Mouse (Mus musculus) C2C12 (cell line): ENCODE data around the gene Nkpd1. TPM values are rescaled to one million over a fixed set of nuclear protein-coding genes. Genes with fewer than 3 reads are reported as not detected.
A peak's percentile ranks its signal among the peaks of the same experiment; 100 is the strongest.

Experiments
- H3K27me3 ChIP-seq: one replicate; pipeline ENCODE4 v1.6.1; 2011; ENCODE audit not compliant: control insufficient read depth, insufficient read depth, insufficient read length
- H3K36me3 ChIP-seq: one replicate; pipeline ENCODE4 v1.6.1; 2011; ENCODE audit not compliant: control insufficient read depth, insufficient read depth
- H3K4me3 ChIP-seq: one replicate; pipeline ENCODE4 v1.5.1; 2011; ENCODE audit warnings: mild to moderate bottlenecking, control low read depth; ENCODE audit not compliant: poor library complexity, insufficient read depth, severe bottlenecking
- H3K79me2 ChIP-seq: one replicate; pipeline ENCODE4 v1.6.1; 2011; ENCODE audit not compliant: control insufficient read depth, insufficient read depth
- H3K79me3 ChIP-seq: one replicate; pipeline ENCODE4 v1.6.1; 2011; ENCODE audit warnings: low read depth, control low read depth
- H3ac ChIP-seq: one replicate; pipeline ENCODE3; 2011; ENCODE audit warnings: low read depth; ENCODE audit not compliant: control insufficient read depth, insufficient read length
- CEBPB ChIP-seq: IDR thresholded peaks from one replicate; pipeline ENCODE4 v1.6.1; 2011; ENCODE audit warnings: low read depth, mild to moderate bottlenecking, control low read depth, moderate library complexity
- CTCF ChIP-seq: IDR thresholded peaks from one replicate; pipeline ENCODE4 v1.5.1; 2011; ENCODE audit not compliant: control insufficient read depth, insufficient read depth, insufficient read length
- FOSL1 ChIP-seq: IDR thresholded peaks from one replicate; pipeline ENCODE4 v1.8.0; 2011; ENCODE audit warnings: mild to moderate bottlenecking, low read length; ENCODE audit not compliant: poor library complexity, insufficient read depth, severe bottlenecking
- MAX ChIP-seq: IDR thresholded peaks from one replicate; pipeline ENCODE4 v1.6.1; 2011; ENCODE audit warnings: mild to moderate bottlenecking, control low read depth
- MYOD1 ChIP-seq: IDR thresholded peaks from one replicate; pipeline ENCODE4 v1.6.1; 2011; ENCODE audit warnings: low read depth; ENCODE audit not compliant: control insufficient read depth, insufficient read length
- MYOG ChIP-seq: IDR thresholded peaks from one replicate; pipeline ENCODE4 v1.6.1; 2011; ENCODE audit not compliant: control insufficient read depth, insufficient read length; ENCODE audit errors: extremely low read depth
- USF1 ChIP-seq: IDR thresholded peaks from one replicate; pipeline ENCODE4 v1.6.1; 2011; ENCODE audit warnings: low read depth, mild to moderate bottlenecking, control low read depth, moderate library complexity
- polyA plus RNA-seq: library from polyadenylated mRNA; unstranded; fragments of >200 nt; fragmentation: generic; extraction: Trizol; gene quantifications from one replicate; pipeline ENCODE4 v1.2.1, GENCODE M21; 2012; ENCODE audit warnings: missing spikeins

Nkpd1 gene
- polyA plus RNA-seq, 1 experiment, result 0.11 TPM

DNA sequence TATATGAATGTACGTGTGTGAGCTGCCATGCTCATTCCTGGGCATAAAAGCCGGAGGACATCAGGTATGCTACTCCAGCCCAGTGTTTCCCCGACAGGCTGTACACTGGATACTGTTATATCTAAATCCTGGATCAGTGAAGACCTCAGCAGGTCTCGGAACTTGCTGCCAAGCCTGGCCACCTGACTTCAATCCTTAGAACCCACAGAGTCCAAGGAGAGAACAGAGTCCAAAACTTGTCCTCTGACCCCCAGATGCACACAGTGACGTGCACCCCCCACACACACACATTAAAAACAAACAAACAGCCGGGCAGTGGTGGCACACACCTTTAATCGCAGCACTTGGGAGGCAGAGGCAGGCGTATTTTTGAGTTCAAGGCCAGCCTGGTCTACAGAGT, 49.8 kb downstream of the Nkpd1 start:
- H3K27me3 ChIP-seq, result no peaks in the 10 kb centered on the region
- no peak overlapping the region for H3K4me3 ChIP-seq
- H3K79me2 ChIP-seq, result peaks cover 44% of the 10 kb centered on the region
- TF ChIP-seq CEBPB, result no peak
- TF ChIP-seq CTCF, result no peak
- TF ChIP-seq MYOD1, result no peak
- TF ChIP-seq MYOG, result no peak
- TF ChIP-seq MAX, result no peak
- no peak for TF ChIP-seq USF1
- no peak for TF ChIP-seq FOSL1
- H3ac ChIP-seq, result no peak overlapping the region
- H3K79me3 ChIP-seq, result peaks cover 28% of the 10 kb centered on the region
- peaks cover 19% of the 10 kb centered on the region for H3K36me3 ChIP-seq

GRCm38 (mm10) chr7:19569647-19570046, 52.0 kb downstream of the Nkpd1 start:
- Histone ChIP-seq H3K79me2 (peaks cover 50% of the 10 kb centered on the region), H3K4me3 (no peak overlapping the region), H3ac (no peak overlapping the region), H3K27me3 (no peaks in the 10 kb centered on the region), H3K79me3 (peaks cover 32% of the 10 kb centered on the region), H3K36me3 (peaks cover 14% of the 10 kb centered on the region)
- no peak for TF ChIP-seq FOSL1
- no peak for TF ChIP-seq MAX
- no peak for TF ChIP-seq CTCF
- TF ChIP-seq MYOD1, result no peak
- no peak for TF ChIP-seq CEBPB
- TF ChIP-seq MYOG, result no peak
- no peak for TF ChIP-seq USF1

- Histone ChIP-seq H3K4me3 (peak overlapping the region; percentile 56), H3K36me3 (peaks cover 4% of the 10 kb centered on the region), H3K79me2 (peaks cover 49% of the 10 kb centered on the region), H3K79me3 (peaks cover 29% of the 10 kb centered on the region), H3K27me3 (no peaks in the 10 kb centered on the region), H3ac (peak overlapping the region; percentile 90)
- TF ChIP-seq CTCF, result no peak
- no peak for TF ChIP-seq CEBPB
- TF ChIP-seq MYOD1, result no peak
- no peak for TF ChIP-seq FOSL1
- no peak for TF ChIP-seq MYOG
- no peak for TF ChIP-seq USF1
- no peak for TF ChIP-seq MAX
Observed at GRCm38 (mm10) chr7:19572926-19573775, 55.5 kb downstream of the Nkpd1 start.

DNA sequence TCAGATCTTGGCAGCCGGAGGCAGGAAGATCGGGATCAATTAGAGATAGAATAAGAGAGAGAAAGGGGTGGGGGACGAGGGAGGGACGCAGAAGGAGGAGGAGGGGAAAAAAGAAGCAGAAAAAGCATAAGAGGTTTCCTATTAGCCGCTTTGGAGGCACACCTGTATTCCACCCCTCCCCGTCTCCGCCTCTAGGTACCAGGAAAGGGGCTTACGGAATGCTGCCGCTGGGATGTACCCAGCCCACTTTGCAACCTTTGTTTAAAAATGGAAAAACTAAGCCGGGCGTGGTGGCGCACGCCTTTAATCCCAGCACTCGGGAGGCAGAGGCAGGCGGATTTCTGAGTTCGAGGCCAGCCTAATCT, 56.1 kb downstream of the Nkpd1 start:
- peaks cover 42% of the 10 kb centered on the region for H3K79me2 ChIP-seq
- H3K79me3 ChIP-seq, result peaks cover 29% of the 10 kb centered on the region
- no peak for TF ChIP-seq FOSL1
- TF ChIP-seq USF1, result no peak
- no peak for TF ChIP-seq CTCF
- TF ChIP-seq CEBPB, result no peak
- no peak for TF ChIP-seq MYOD1
- TF ChIP-seq MYOG, result no peak
- TF ChIP-seq MAX, result no peak
- no peaks in the 10 kb centered on the region for H3K27me3 ChIP-seq
- peak overlapping the region; percentile 25 for H3ac ChIP-seq
- H3K4me3 ChIP-seq, result peak overlapping the region; percentile 56
- H3K36me3 ChIP-seq, result peaks cover 4% of the 10 kb centered on the region

Other genes with a start within 250 kb of the Nkpd1 start
- 145 TPM for gene Vasp, start 246.0 kb upstream of the Nkpd1 start, polyA plus RNA-seq
- 0.05 TPM for gene Ppm1n, start 237.8 kb upstream of the Nkpd1 start, polyA plus RNA-seq
- 107 TPM for gene Rtn2, start 235.2 kb upstream of the Nkpd1 start, polyA plus RNA-seq
- gene Fosb, start 207.8 kb upstream of the Nkpd1 start, polyA plus RNA-seq, result 1.4 TPM
- 151 TPM for gene Ercc1, start 173.1 kb upstream of the Nkpd1 start, polyA plus RNA-seq
- 25.6 TPM for gene Cd3eap, start 158.4 kb upstream of the Nkpd1 start, polyA plus RNA-seq
- 21.5 TPM for gene Ppp1r13l, start 158.1 kb upstream of the Nkpd1 start, polyA plus RNA-seq
- 9.7 TPM for gene Ercc2, start 135.8 kb upstream of the Nkpd1 start, polyA plus RNA-seq
- 4.3 TPM for gene Klc3, start 113.7 kb upstream of the Nkpd1 start, polyA plus RNA-seq
- gene Ckm, start 113.1 kb upstream of the Nkpd1 start, polyA plus RNA-seq, result 1.9 TPM
- 12.9 TPM for gene Mark4, start 59.0 kb upstream of the Nkpd1 start, polyA plus RNA-seq
- gene Exoc3l2, start 54.5 kb upstream of the Nkpd1 start, polyA plus RNA-seq, result 0.01 TPM
- gene Bloc1s3, start 9.5 kb upstream of the Nkpd1 start, polyA plus RNA-seq, result 4.8 TPM
- gene Trappc6a, start 9.4 kb upstream of the Nkpd1 start, polyA plus RNA-seq, result 23.2 TPM
- 32.6 TPM for gene Ppp1r37, start 45.2 kb downstream of the Nkpd1 start, polyA plus RNA-seq
- gene Zfp296, start 59.4 kb downstream of the Nkpd1 start, polyA plus RNA-seq, result 1.9 TPM
- 136 TPM for gene Gemin7, start 59.8 kb downstream of the Nkpd1 start, polyA plus RNA-seq
- gene Clasrp, start 86.6 kb downstream of the Nkpd1 start, polyA plus RNA-seq, result 19.0 TPM
- 11.1 TPM for gene Relb, start 111.6 kb downstream of the Nkpd1 start, polyA plus RNA-seq
- 95.7 TPM for gene Clptm1, start 147.2 kb downstream of the Nkpd1 start, polyA plus RNA-seq
- not detected for gene Apoc2, start 160.1 kb downstream of the Nkpd1 start, polyA plus RNA-seq
- not detected for gene Gm44805, start 163.6 kb downstream of the Nkpd1 start, polyA plus RNA-seq
- not detected for gene Apoc4, start 163.6 kb downstream of the Nkpd1 start, polyA plus RNA-seq
- gene Apoc1, start 174.8 kb downstream of the Nkpd1 start, polyA plus RNA-seq, result not detected
- 2.0 TPM for gene Apoe, start 181.3 kb downstream of the Nkpd1 start, polyA plus RNA-seq
- gene Tomm40, start 197.6 kb downstream of the Nkpd1 start, polyA plus RNA-seq, result 218 TPM
- 26.7 TPM for gene Nectin2, start 232.6 kb downstream of the Nkpd1 start, polyA plus RNA-seq